Mouse (Mus musculus): ENCODE results near the gene Cnn2. TPM values are rescaled to one million over a fixed set of nuclear protein-coding genes. Genes with fewer than 3 reads are reported as not detected.
A peak's percentile ranks its signal among the peaks of the same experiment; 100 is the strongest.
"Not testable (repeated sequence)": the region's sequence is repeated elsewhere in the genome, so short reads cannot be mapped to it uniquely, and the experiment has no call there.

Gene Cnn2
- polyA plus RNA-seq, 1 experiment, result 642 TPM

DNA sequence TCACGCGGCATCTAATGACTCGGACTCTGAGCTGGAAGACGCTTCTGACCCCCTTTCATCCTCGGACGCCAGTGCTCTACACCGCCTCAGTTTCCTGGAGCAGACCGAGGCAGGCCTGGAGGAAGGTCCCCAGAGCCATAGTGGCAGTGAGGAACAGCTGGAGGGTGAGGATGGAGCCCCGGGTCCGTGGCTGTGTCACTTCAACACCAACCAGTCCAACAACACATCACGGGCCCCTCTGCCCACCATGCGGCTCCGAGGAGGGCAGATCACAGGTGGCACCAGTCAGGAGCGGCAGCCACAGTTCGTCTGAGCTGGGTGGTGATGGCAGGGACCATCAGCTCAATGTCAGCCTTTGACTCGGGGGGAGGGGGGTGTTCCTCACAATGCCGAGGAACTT is 42.4 kb downstream of the Cnn2 start:
- peaks cover 5% of the 10 kb centered on the region for H3K4me1 ChIP-seq (ENCODE audit: control insufficient read depth, insufficient read depth, low read length)
- no peak overlapping the region for H3K4me3 ChIP-seq (ENCODE audit: insufficient read depth, low read length)
- H3K27ac ChIP-seq (ENCODE audit: insufficient read depth, low read length), result no peak overlapping the region
- TF ChIP-seq POLR2A (IDR thresholded peaks at IDR 0.05; ENCODE audit: low read depth, low read length) (no peak), CTCF (IDR thresholded peaks at IDR 0.05; ENCODE audit: borderline replicate concordance, insufficient read depth, low read length) (no peak)

DNA sequence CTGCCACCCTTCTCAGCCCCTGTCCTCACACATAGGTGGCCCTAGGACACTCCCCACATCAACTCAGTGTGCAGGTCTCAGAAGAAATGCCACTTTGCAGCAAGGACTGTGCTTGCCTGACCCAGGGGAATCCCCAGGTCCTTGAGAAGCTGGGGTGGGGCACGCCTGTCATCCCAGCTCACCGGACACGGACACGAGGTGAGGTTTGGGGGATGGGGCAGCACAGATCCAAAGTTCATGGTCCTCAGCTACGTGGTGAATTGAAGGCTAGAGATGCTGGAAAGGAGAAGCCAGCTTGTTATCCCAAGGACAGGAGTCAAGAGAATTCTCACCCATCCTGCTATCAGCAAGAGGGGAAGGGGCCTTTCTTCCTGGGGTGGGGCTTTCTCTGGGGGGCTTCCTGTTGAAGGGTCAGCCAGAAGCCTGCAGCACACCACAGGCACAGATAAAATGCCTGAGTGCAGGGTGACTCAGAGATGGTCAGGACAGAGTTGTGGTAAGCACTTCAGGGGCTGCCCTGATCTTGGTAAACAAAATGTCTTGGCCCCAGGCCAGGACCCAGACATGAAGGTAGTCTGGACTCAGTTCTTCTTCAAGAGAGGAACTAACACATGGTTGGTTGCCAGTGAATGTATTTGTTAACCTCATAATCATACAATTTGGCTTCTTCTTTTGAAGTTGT is 44.6 kb downstream of the Cnn2 start:
- TF ChIP-seq CTCF (IDR thresholded peaks at IDR 0.05; ENCODE audit: borderline replicate concordance, insufficient read depth, low read length), result no peak
- TF ChIP-seq POLR2A (IDR thresholded peaks at IDR 0.05; ENCODE audit: low read depth, low read length), result no peak
- Histone ChIP-seq H3K4me3 (ENCODE audit: insufficient read depth, low read length) (no peak overlapping the region), H3K4me1 (ENCODE audit: control insufficient read depth, insufficient read depth, low read length) (peaks cover 5% of the 10 kb centered on the region), H3K27ac (ENCODE audit: insufficient read depth, low read length) (no peak overlapping the region)

DNA sequence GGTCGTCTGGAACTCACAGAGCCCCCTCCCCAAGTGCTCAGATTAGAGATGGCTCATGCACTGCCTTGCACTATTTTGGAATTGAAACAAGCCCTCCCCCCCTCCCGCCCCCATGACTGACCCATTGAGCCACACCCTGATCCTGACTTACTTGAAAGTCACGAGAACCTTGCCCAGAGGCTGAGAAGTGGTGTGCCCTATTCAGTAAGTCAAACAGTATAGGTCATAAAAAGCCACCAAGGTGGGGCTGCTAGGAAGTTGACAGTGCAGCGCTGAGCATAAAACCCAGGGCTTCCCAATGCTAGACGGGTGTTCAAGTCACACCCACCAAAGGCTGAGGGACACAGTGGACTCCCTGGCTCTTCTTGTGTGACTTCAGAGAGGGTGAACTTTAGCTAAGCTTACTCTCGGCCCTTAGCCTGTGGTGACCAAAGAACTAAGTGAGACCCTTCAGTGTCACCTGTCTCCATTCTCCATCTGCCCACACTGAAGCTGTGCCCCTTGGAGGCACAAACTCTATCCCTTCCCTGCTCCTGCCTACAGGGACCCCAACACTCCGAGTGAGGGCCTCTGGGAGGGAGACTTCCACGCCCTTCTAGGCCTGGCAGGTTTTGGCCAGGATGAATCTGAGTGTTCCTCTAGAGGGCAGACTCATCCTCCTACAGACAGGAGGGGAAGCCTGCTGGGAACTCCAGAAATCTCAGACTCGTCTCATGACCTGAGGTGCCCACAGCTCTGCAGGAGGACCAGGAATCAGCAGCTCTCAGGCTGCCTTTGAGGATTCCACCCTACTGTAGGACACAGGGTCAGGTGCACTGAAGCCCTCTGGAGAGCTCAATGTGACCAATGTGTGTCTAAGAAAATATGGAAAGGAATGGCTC is 45.4 kb downstream of the Cnn2 start:
- Histone ChIP-seq H3K4me3 (ENCODE audit: insufficient read depth, low read length) (no peak overlapping the region), H3K27ac (ENCODE audit: insufficient read depth, low read length) (peak overlapping the region; percentile 32), H3K4me1 (ENCODE audit: control insufficient read depth, insufficient read depth, low read length) (peaks cover 5% of the 10 kb centered on the region)
- no peak for TF ChIP-seq POLR2A (IDR thresholded peaks at IDR 0.05; ENCODE audit: low read depth, low read length)
- TF ChIP-seq CTCF (IDR thresholded peaks at IDR 0.05; ENCODE audit: borderline replicate concordance, insufficient read depth, low read length), result 0 out of 2 replicates have a peak, but pooled peaks have one; percentile 7

DNA sequence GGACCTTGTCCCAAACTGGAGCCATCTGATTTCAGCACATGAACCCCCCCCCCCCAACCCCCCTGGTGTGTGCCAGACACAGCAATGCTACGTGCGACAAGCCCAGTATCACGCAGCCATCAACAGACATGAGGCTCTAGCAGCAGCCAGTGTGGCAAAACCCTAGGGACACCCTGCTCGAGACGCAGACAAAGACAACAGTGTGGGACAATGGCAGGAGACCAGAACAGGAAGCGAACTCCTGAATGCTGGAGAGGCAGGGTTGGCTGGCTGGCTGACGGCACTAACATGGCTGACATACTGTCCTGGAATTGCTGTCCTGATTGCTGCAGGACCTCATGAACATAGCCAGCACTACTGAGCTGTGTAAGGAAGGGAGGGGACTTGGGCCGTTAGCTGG is 46.8 kb downstream of the Cnn2 start:
- no peak overlapping the region for H3K27ac ChIP-seq (ENCODE audit: insufficient read depth, low read length)
- H3K4me1 ChIP-seq (ENCODE audit: control insufficient read depth, insufficient read depth, low read length), result peaks cover 5% of the 10 kb centered on the region
- H3K4me3 ChIP-seq (ENCODE audit: insufficient read depth, low read length), result no peak overlapping the region
- no peak for TF ChIP-seq CTCF (IDR thresholded peaks at IDR 0.05; ENCODE audit: borderline replicate concordance, insufficient read depth, low read length)
- no peak for TF ChIP-seq POLR2A (IDR thresholded peaks at IDR 0.05; ENCODE audit: low read depth, low read length)

DNA sequence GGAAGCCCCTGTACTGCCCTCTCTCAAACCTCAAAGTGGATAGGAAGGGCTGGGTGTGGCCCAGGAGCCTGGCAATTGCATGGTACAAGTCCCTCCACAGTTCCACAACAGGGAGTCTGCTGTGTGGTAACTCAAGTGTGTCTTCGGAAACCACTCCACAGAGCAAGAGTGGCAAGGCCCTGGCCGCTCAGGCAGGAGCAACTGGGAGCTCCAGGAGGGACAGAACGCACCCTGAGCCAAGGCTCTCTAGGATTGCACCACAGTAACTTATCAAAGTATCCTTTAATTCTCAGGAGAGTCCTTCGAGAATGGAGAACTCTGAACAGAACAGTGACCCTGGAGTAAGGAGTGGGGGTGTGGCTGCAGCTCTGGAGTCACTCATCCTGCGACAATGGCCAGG is 47.3 kb downstream of the Cnn2 start:
- Histone ChIP-seq H3K27ac (ENCODE audit: insufficient read depth, low read length) (no peak overlapping the region), H3K4me3 (ENCODE audit: insufficient read depth, low read length) (no peak overlapping the region), H3K4me1 (ENCODE audit: control insufficient read depth, insufficient read depth, low read length) (peaks cover 5% of the 10 kb centered on the region)
- TF ChIP-seq CTCF (IDR thresholded peaks at IDR 0.05; ENCODE audit: borderline replicate concordance, insufficient read depth, low read length) (no peak), POLR2A (IDR thresholded peaks at IDR 0.05; ENCODE audit: low read depth, low read length) (no peak)

DNA sequence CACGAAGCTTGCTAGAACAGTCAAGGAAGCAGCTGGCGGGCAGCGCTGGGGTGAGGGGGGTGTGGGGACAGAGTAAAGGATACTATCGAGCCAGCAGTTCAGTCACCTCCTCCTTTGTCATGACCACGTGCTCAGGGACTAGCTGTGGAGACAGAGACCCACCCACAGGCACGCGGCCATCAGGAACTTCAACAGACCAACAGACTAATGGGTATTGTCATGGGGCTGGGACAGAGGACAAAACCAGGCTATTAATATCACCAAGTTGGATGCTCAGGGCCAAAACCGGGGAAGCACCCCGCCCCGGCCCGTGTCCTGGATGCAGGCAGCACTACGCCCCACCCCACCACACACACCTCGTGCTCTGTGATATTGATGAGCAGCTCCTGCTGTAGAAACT is 48.4 kb downstream of the Cnn2 start:
- Histone ChIP-seq H3K4me3 (ENCODE audit: insufficient read depth, low read length) (no peak overlapping the region), H3K4me1 (ENCODE audit: control insufficient read depth, insufficient read depth, low read length) (peaks cover 5% of the 10 kb centered on the region), H3K27ac (ENCODE audit: insufficient read depth, low read length) (no peak overlapping the region)
- TF ChIP-seq CTCF (IDR thresholded peaks at IDR 0.05; ENCODE audit: borderline replicate concordance, insufficient read depth, low read length) (no peak), POLR2A (IDR thresholded peaks at IDR 0.05; ENCODE audit: low read depth, low read length) (no peak)

DNA sequence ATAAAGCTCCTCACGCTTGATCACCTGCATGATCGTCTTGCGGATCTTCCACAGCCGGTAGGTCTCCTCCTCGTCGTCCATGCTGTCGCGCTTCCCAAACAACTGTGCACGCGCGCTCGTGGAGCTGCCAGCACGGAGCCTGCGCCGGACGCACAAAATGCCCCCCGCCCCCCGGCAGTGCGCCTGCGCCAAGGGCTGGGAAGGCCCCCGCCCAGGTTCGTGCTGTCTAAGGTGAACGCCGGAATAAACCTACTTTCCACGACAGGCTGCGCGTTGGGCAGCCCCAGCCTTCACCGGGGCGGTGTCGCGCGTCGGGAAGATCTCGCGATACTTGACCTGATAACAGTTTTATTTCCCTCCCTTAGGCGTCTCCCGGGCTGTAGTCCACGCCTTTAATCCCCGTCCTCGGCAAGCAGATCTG is 51.2 kb downstream of the Cnn2 start, which contains the start of gene Polr2e:
TSS of gene Polr2e (minus strand) at position 237 of the 421 bp plus-strand sequence.
- Histone ChIP-seq H3K4me1 (ENCODE audit: control insufficient read depth, insufficient read depth, low read length) (no peaks in the 10 kb centered on the region; the same call in 1 of the 2 replicates), H3K27ac (ENCODE audit: insufficient read depth, low read length) (no peak within 1 kb of the TSS), H3K4me3 (ENCODE audit: insufficient read depth, low read length) (peak within 1 kb of the TSS; percentile 70)
- peak; percentile 90 for TF ChIP-seq POLR2A (IDR thresholded peaks at IDR 0.05; ENCODE audit: low read depth, low read length)
- no peak for TF ChIP-seq CTCF (IDR thresholded peaks at IDR 0.05; ENCODE audit: borderline replicate concordance, insufficient read depth, low read length)

DNA sequence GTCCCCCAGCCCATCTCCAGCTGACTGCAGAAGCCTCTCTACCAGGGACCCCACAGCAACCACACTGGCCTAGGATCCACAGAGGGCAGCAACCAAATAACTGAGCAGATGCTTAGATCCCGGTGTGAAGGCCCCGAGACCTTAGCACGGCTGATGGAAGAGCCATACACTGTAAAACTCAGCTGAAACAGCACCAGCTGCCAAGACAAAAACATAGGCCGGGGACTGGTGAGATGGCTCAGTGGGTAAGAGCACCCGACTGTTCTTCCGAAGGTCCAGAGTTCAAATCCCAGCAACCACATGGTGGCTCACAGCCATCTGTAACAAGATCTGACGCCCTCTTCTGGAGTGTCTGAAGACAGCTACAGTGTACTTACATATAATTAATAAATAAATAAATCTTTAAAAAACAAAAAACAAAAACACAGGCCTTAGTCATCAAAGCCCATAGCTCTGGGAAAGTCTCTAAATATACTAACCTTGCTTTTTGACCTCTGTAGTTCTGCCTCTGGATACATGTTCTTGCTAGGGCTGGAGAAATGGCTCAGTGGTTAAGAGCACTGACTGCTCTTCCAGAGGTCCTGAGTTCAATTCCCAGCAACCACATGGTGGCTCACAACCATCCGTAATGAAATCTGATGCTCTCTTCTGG is 53.2 kb downstream of the Cnn2 start:
- not testable (repeated sequence) for H3K4me3 ChIP-seq (ENCODE audit: insufficient read depth, low read length); H3K27ac ChIP-seq (ENCODE audit: insufficient read depth, low read length); H3K4me1 ChIP-seq (ENCODE audit: control insufficient read depth, insufficient read depth, low read length)

DNA sequence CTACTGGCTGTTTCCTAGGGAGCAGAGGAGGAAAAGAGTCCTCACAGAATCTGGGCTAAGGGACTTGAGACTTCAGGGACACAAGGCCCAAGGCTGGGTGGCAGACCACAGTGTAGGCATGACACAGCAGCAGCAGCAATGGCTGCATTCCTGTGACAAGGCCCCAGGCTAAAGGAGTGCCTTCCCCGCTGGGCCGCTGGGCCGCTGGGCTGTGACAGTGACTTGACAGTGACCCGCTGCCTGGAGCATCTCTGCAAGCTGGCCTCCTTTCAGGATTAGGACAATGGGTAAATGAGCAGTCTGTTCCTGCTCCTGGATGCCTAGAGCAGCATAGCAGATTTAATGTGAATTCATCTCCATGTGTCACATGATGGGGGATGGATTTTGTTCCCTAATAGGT is 55.7 kb downstream of the Cnn2 start:
- Histone ChIP-seq H3K4me1 (ENCODE audit: control insufficient read depth, insufficient read depth, low read length) (no peaks in the 10 kb centered on the region), H3K27ac (ENCODE audit: insufficient read depth, low read length) (no peak overlapping the region), H3K4me3 (ENCODE audit: insufficient read depth, low read length) (no peak overlapping the region)
- TF ChIP-seq CTCF (IDR thresholded peaks at IDR 0.05; ENCODE audit: borderline replicate concordance, insufficient read depth, low read length) (no peak), POLR2A (IDR thresholded peaks at IDR 0.05; ENCODE audit: low read depth, low read length) (no peak)

DNA sequence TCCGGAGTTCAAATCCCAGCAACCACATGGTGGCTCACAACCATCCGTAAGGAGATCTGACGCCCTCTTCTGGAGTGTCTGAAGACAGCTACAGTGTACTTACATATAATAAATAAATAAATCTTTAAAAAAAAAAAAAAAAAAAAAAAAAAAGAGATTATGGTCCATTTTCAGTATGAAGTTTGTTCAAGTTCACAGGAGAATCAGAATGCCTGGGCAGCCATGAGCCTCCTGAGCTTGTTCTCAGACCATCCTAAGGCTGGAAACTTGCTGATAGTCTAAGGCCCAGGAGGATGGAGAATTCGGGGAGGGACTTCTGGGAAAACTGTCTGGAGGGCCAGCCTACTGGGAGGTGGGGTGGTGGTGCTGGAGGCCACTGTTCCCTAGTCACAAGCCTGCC is 57.0 kb downstream of the Cnn2 start:
- not testable (repeated sequence) for H3K4me3 ChIP-seq (ENCODE audit: insufficient read depth, low read length); H3K27ac ChIP-seq (ENCODE audit: insufficient read depth, low read length); H3K4me1 ChIP-seq (ENCODE audit: control insufficient read depth, insufficient read depth, low read length)

Other genes with a start within 250 kb of the Cnn2 start
- gene Polrmt, start 242.0 kb upstream of the Cnn2 start, polyA plus RNA-seq (2011; ENCODE audit: insufficient read length, low read depth, missing spikeins), result 14.9 TPM in 2 replicates
- gene Fgf22, start 233.5 kb upstream of the Cnn2 start, polyA plus RNA-seq (2011; ENCODE audit: insufficient read length, low read depth, missing spikeins), result 0.23 TPM in 1 of 2 replicates, not detected in the other
- gene Rnf126, start 221.6 kb upstream of the Cnn2 start, polyA plus RNA-seq (2011; ENCODE audit: insufficient read length, low read depth, missing spikeins), result 38.4 and 39.5 TPM in 2 replicates
- gene Fstl3, start 211.3 kb upstream of the Cnn2 start, polyA plus RNA-seq (2011; ENCODE audit: insufficient read length, low read depth, missing spikeins), result 21.9 and 42.7 TPM in 2 replicates
- gene Prss57, start 197.6 kb upstream of the Cnn2 start, polyA plus RNA-seq (2011; ENCODE audit: insufficient read length, low read depth, missing spikeins), result not detected in 2 replicates
- 45.2 and 54.0 TPM in 2 replicates for gene Palm, start 195.0 kb upstream of the Cnn2 start, polyA plus RNA-seq (2011; ENCODE audit: insufficient read length, low read depth, missing spikeins)
- gene Misp, start 167.6 kb upstream of the Cnn2 start, polyA plus RNA-seq (2011; ENCODE audit: insufficient read length, low read depth, missing spikeins), result not detected in 2 replicates
- gene Ptbp1, start 134.2 kb upstream of the Cnn2 start, polyA plus RNA-seq (2011; ENCODE audit: insufficient read length, low read depth, missing spikeins), result 351 and 422 TPM in 2 replicates
- gene Prtn3, start 114.1 kb upstream of the Cnn2 start, polyA plus RNA-seq (2011; ENCODE audit: insufficient read length, low read depth, missing spikeins), result not detected in 2 replicates
- gene Plppr3, start 114.0 kb upstream of the Cnn2 start, polyA plus RNA-seq (2011; ENCODE audit: insufficient read length, low read depth, missing spikeins), result 3.1 and 4.9 TPM in 2 replicates
- gene Elane, start 102.3 kb upstream of the Cnn2 start, polyA plus RNA-seq (2011; ENCODE audit: insufficient read length, low read depth, missing spikeins), result not detected in 2 replicates
- gene Cfd, start 97.7 kb upstream of the Cnn2 start, polyA plus RNA-seq (2011; ENCODE audit: insufficient read length, low read depth, missing spikeins), result not detected in 2 replicates
- 15.2 and 16.1 TPM in 2 replicates for gene Med16, start 79.7 kb upstream of the Cnn2 start, polyA plus RNA-seq (2011; ENCODE audit: insufficient read length, low read depth, missing spikeins)
- not detected in 2 replicates for gene Gm26602, start 77.7 kb upstream of the Cnn2 start, polyA plus RNA-seq (2011; ENCODE audit: insufficient read length, low read depth, missing spikeins)
- 0.44 TPM in 1 of 2 replicates, not detected in the other for gene Kiss1r, start 71.6 kb upstream of the Cnn2 start, polyA plus RNA-seq (2011; ENCODE audit: insufficient read length, low read depth, missing spikeins)
- gene R3hdm4, start 67.4 kb upstream of the Cnn2 start, polyA plus RNA-seq (2011; ENCODE audit: insufficient read length, low read depth, missing spikeins), result 66.3 and 86.3 TPM in 2 replicates
- gene Arid3a, start 61.5 kb upstream of the Cnn2 start, polyA plus RNA-seq (2011; ENCODE audit: insufficient read length, low read depth, missing spikeins), result 5.2 and 6.0 TPM in 2 replicates
- 29.2 and 29.3 TPM in 2 replicates for gene Wdr18, start 28.4 kb upstream of the Cnn2 start, polyA plus RNA-seq (2011; ENCODE audit: insufficient read length, low read depth, missing spikeins)
- 0.15 and 0.16 TPM in 2 replicates for gene Grin3b, start 17.9 kb upstream of the Cnn2 start, polyA plus RNA-seq (2011; ENCODE audit: insufficient read length, low read depth, missing spikeins)
- gene Tmem259, start 4.3 kb upstream of the Cnn2 start, polyA plus RNA-seq (2011; ENCODE audit: insufficient read length, low read depth, missing spikeins), result 73.4 and 78.1 TPM in 2 replicates
- 3.5 and 4.0 TPM in 2 replicates for gene Abca7, start 7.9 kb downstream of the Cnn2 start, polyA plus RNA-seq (2011; ENCODE audit: insufficient read length, low read depth, missing spikeins)
- gene Arhgap45, start 28.1 kb downstream of the Cnn2 start, polyA plus RNA-seq (2011; ENCODE audit: insufficient read length, low read depth, missing spikeins), result 1.7 and 3.1 TPM in 2 replicates
- 46.3 and 61.0 TPM in 2 replicates for gene Polr2e, start 51.2 kb downstream of the Cnn2 start, polyA plus RNA-seq (2011; ENCODE audit: insufficient read length, low read depth, missing spikeins)
- 214 and 217 TPM in 2 replicates for gene Gpx4, start 58.6 kb downstream of the Cnn2 start, polyA plus RNA-seq (2011; ENCODE audit: insufficient read length, low read depth, missing spikeins)
- 50.7 and 53.5 TPM in 2 replicates for gene Sbno2, start 117.0 kb downstream of the Cnn2 start, polyA plus RNA-seq (2011; ENCODE audit: insufficient read length, low read depth, missing spikeins)
- gene Stk11, start 127.2 kb downstream of the Cnn2 start, polyA plus RNA-seq (2011; ENCODE audit: insufficient read length, low read depth, missing spikeins), result 80.8 and 91.7 TPM in 2 replicates
- 202 and 250 TPM in 2 replicates for gene Atp5d, start 150.0 kb downstream of the Cnn2 start, polyA plus RNA-seq (2011; ENCODE audit: insufficient read length, low read depth, missing spikeins)
- gene Cbarp, start 152.3 kb downstream of the Cnn2 start, polyA plus RNA-seq (2011; ENCODE audit: insufficient read length, low read depth, missing spikeins), result 24.1 and 28.4 TPM in 2 replicates
- gene Midn, start 159.7 kb downstream of the Cnn2 start, polyA plus RNA-seq (2011; ENCODE audit: insufficient read length, low read depth, missing spikeins), result 101 TPM in 2 replicates
- gene Cirbp, start 177.4 kb downstream of the Cnn2 start, polyA plus RNA-seq (2011; ENCODE audit: insufficient read length, low read depth, missing spikeins), result 29.2 and 50.2 TPM in 2 replicates
- gene 1600002K03Rik, start 184.4 kb downstream of the Cnn2 start, polyA plus RNA-seq (2011; ENCODE audit: insufficient read length, low read depth, missing spikeins), result 8.4 and 12.2 TPM in 2 replicates
- gene Efna2, start 190.9 kb downstream of the Cnn2 start, polyA plus RNA-seq (2011; ENCODE audit: insufficient read length, low read depth, missing spikeins), result 5.2 and 8.3 TPM in 2 replicates
- 24.0 and 29.1 TPM in 2 replicates for gene Mum1, start 237.8 kb downstream of the Cnn2 start, polyA plus RNA-seq (2011; ENCODE audit: insufficient read length, low read depth, missing spikeins)

Measured in embryonic fibroblast, embryonic 13.5 days (primary cell).